Mouse (Mus musculus) layer of hippocampus, postnatal 25 days (tissue): ENCODE data around the gene Mrpl19. TPM values are rescaled to one million over a fixed set of nuclear protein-coding genes. Genes with fewer than 3 reads are reported as not detected.
A peak's percentile ranks its signal among the peaks of the same experiment; 100 is the strongest.

ENCODE experiments used
- DNase-seq, 2 experiments: peaks; one replicate each; pipeline ENCODE4 v3.0.0; 2022; ENCODE audit warnings: mixed read lengths in 2 of 2, low spot score in 1 of 2; ENCODE audit errors: extremely low spot score in 1 of 2
- total RNA-seq, 2 experiments: library from RNA; stranded (reverse); gene quantifications; 2 replicates each; pipeline ENCODE4 v1.2.3; 2021

Mrpl19 gene
- total RNA-seq, 2 experiments from 2014 or later, result 28.4 to 36.7 TPM

DNA sequence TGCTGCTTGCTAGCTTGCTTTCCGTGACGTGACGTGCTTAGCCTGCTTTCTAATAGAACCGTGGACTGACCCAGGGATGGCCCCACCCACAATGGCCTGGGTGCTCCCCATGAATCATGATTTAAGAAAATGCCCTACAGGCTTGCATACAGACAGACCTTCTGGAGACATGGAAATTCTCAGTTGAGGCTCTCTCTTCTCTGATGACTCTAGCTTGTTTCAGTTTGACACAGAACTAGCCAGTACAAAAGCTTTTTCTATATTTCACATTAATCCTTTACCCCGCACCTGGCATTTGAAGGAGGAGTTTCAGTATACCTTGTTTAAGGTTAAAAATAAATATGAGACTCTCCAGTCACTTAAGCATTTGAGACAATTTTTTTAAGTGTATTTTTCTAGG lies 24.0 kb downstream of the Mrpl19 start:
- no peak for DNase-seq

DNA sequence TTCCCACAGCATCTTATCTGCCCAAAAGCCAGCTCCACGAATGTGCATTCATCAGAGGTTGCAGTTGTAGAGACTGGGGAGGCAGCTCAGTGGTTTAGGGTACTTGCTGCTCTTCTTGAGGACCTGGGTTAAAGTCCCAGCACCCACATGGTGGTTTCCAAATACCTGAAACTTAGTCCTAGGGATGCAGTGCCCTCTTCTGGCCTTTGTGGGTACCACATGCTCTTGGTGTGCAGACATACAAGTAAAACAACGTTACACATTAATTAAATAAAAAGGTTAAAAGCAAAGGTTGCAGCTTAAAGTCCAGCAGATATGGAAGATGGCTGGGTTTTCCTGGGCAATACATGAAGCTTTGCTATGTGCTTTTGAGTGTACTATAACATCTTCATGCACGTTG lies 32.5 kb downstream of the Mrpl19 start:
- no peak for DNase-seq

DNA sequence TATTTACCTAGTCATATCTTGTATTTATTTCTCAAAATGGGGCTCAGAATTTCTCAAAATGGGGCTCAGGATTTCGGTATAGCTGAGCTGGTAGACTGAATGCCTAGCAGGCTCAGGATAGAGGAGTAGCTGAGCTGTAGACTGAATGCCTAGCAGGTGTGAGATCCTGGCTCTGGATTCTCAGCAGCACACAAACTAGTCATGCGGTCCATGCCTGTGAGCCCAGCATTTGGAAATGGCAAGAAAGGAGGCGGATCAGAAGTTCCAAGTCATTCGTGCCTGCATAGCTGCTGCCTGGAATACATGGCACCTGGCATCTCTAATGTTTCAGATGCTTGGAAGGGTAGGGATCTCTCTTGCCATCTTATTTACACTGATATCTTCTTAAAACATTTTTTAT lies 36.4 kb downstream of the Mrpl19 start:
- no peak for DNase-seq

DNA sequence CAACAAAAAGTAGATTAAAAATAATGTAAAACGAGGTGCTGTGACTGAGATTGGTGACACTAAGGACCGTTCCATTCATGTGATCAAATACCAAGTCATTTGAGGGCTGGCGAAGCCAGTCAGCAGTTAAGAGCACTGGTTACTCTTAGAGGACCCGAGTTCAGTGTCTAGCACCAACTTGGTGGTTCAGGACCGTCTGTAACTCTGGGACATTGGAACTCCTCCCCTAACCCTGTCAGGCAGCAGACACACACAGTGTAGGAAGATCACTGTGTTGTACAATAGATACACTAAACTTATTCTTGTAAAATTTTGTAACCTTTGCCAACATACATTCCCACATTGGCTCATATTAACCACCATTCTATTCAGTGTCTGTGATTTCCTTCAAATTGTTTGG lies 41.5 kb downstream of the Mrpl19 start:
- DNase-seq, result no peak

DNA sequence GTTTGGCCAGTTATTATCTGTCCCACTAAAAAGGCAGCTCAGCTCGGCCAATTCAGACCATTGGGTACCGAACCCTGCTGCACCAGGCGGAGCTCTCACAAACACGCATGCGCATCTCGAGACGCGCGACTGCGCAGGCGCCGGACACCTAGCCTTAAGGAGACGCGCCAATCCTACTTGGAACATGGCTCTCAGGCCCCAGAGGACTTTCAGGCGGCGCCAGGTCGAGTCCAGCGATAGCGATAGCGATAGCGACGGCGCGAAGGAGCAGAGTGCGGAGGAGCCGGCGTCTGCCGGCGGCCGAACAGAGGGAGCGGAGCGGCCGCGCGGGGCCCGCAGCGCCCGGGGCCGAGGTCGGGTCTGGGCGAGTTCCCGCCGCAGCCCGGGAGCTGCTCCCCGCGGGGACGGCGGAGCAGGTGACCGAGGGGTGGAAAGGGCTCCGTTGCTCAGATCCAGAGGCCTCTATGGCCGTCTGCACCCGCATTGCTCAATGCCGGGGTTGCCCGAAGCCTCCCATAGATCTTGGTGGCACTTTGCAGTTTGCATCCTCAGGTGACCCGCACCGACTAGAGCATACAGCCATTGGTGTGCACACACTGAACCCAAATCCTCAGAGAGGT lies 42.1 kb downstream of the Mrpl19 start, which contains the start of gene Gcfc2:
Gcfc2 (plus strand) TSS at position 147 of the 620 bp plus-strand sequence.
- peak; percentile 92 to 99 for DNase-seq

DNA sequence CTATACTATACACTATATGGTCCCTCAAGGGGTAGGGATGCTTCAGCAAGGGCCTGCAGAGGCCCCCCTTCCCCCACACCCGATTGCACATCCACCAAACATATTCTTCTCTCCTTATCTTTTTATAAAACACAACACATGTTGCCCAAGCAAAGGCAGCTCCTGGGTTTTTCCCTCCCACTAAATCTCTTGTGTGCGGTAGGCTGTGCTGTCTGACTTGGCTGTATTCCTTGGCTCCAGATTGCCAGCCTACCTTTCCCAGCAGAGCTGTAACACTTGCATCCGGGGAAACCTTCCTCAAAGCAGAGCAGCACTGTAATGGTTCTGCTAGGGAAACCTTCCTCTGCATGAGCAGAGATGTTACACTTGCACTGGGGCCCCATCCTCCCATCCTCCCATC lies 53.6 kb downstream of the Mrpl19 start:
- DNase-seq, result peak; percentile 20 to 38

DNA sequence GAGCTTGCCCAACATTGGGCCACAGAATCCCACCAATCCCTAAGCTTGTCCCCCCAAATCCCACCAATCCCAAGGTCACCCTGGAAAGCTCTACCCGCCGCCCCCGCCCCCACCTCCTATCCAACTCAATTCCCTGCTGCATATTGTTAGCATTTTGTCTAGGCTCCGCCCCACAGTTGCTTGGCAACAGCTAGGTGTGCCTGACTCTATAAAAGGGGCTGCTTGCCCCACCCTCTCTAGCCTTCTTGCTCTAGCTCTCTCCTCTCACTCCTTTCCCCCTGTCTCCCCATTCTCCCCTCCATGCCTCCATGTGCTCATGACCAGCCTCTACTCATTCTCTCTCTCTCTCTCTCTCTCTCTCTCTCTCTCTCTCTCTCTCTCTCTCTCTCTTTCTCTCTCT lies 54.0 kb downstream of the Mrpl19 start:
- no peak for DNase-seq

DNA sequence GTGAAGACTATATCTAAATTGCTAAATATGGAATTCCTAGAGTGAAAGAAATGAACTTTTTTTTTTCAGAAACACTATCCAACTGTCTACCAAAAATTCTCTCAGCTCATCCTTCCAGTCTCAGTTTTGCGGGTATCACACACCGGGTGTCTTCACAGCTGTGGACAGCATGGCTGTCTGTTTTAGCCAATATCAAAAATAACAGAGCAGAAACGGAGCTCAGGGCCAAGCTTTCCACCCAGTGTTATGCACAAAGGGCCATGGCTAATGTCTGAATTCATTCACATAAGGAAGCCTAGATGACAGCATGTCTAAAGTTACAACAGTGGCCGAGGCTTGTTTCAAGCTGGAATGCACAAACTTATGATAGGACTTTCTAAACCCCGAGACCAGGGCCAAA lies 54.5 kb downstream of the Mrpl19 start:
- no peak for DNase-seq

DNA sequence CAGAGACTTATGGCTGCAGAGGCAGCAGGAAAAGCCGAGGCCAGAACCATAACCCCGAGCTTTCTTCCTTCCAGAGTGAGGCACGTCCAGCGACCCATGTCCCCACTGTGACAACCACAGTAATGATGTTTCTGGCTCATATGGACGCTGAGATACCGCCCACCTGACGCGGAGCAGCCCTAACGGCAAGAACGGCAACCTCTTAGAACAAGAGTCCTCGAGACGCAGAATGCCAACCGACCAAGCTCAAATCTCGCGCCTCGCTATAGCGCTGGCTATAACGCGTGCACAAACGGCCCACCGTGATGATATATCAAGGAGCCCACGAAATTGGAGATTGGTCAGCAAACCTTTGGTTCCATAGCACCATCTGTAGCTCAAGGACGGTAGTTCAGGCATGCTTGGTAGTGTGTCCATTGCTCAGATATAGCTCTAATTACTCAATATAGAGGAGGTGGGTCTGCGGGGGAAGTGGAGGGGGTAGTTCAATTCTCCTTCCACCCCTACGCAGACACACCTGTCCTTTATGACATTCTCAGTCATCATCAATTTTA lies 55.4 kb downstream of the Mrpl19 start:
- no peak for DNase-seq

Other genes with a start within 250 kb of the Mrpl19 start
- gene Gcfc2, start 42.3 kb downstream of the Mrpl19 start, total RNA-seq, result 10 to 100 TPM; 12.0 to 15.8 TPM
- gene Eva1a, start 75.1 kb upstream of the Mrpl19 start, total RNA-seq, result 10 to 100 TPM; 14.6 to 16.9 TPM